Mouse (Mus musculus): Measurements from ENCODE around the gene Thada.

Thada gene

DNA sequence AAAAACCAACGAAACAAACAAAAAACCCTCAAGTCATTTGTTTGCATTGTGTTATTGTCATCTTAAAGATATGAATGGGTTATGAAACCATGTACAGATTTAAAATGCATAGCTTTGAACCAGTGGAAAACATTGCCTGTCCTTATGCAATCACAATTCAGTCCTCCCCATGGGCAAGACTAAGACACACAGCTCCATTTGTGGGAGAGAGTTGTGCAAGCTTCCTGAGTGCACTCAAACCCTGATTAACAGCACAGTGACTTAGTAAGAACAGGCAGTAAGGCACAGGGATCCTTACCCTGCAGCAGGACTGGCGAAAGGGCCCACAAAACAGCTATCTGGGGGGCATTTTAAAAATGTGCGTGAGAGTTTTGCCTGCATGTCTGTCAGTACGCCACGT, 11.2 kb upstream of the Thada start:
- in situ Hi-C loops (cut with MboI, MseI): no loop called here

DNA sequence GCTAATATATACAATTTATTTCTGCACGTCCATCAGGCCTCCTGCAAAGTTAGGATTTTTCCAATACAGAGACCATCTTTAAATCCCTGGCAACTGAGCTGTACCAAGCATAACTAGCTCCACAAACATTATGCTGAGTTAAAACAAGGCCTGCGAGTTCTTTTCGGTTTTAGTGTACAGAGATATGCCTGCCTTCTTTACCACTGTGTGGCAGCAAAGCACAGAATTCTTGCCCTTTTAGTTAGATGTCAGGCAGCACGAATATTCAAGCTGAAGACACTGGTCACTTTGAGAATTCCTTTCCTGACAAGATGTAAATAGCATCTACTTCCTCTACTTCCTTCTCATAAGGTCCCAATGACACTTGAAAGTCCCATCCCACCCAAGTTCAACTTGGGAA, 8.3 kb upstream of the Thada start:
- in situ Hi-C loops (cut with MboI, MseI): loop anchor here (25.0 kb wide), 1 partner anchor 463 kb away; no protein-coding TSS in a partner anchor

DNA sequence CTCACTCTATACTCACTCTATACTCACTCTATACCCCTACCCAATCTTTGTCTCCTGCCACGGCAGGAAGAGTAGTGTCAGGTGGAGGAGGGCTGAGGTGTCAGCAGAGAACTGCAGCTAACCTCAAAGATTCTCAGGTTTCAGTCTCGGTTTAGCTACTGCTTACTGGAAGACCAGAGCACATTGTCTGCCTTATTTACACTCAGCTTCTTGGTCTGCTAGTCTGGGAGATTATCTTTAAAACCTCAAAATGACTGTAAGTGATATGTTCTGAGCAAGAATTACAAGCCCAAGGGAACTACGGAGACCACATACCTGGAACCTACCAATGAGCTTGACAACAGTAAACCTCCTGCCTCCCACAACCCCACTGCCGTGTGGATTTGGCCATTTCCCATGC, 31.0 kb downstream of the Thada start:
- in situ Hi-C loops (cut with MboI, MseI): no loop called here

DNA sequence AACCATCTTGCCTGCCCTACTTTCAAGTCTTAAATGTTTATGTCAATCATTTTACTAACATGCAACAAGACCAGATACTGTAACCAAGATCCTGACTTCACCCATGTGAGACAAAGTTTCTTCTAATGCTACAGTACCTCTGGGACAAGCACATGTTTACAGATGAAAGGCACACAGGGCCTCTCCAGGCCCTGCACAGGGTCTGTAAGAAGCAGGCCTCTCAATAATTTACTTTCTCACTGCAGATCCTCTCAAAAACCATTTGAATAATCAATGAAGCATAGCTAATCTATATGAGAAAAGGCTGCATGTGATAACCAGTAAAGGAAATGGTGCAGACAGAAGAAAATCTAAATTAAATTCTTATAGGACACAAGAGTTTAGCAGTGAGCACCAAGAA, 31.8 kb downstream of the Thada start:
- in situ Hi-C loops (cut with MboI, MseI): no loop called here

DNA sequence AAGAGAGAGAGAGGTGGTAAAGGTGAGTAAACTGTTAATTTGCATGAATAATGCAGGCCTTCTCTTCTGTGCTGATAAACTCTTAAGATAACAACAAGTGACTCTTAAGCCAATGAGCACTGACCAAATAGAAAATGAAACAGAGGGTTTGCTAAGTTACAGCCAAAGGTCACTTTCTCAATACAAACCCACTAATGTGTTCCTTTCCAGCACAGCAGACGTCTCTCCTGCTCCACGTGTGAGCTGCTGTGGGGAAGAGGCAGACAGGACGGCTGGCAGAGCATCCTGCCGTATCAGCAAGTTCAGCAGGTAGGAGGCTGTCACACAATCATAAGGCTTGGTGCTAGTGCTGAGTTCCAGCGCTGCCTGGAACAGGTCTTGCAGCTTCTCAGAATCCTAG, 34.0 kb downstream of the Thada start:
- in situ Hi-C loops (cut with MboI, MseI): no loop called here

DNA sequence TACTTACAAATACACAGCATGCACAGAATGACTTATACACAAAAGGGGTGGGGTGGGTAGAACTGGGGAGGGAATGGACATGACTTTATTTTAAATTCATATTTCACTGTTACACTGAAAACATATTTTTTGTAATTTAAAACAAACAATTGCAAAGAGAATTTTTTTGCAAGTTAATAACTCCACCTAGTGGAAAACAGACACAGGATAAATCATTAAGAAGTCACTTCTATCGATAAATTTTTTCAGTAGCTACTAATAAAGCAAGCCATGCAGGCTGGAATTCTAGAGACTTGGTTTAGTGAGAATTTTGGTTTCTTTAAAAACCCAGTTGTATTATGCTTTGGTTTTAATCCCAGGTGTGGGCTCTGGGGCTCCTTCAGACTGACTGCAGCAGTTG, 41.7 kb downstream of the Thada start:
- in situ Hi-C loops (cut with MboI, MseI): no loop called here

- in situ Hi-C loops (cut with MboI, MseI): no loop called here
Observed at GRCm38 (mm10) chr17:84422916-84423315, 43.1 kb downstream of the Thada start.

DNA sequence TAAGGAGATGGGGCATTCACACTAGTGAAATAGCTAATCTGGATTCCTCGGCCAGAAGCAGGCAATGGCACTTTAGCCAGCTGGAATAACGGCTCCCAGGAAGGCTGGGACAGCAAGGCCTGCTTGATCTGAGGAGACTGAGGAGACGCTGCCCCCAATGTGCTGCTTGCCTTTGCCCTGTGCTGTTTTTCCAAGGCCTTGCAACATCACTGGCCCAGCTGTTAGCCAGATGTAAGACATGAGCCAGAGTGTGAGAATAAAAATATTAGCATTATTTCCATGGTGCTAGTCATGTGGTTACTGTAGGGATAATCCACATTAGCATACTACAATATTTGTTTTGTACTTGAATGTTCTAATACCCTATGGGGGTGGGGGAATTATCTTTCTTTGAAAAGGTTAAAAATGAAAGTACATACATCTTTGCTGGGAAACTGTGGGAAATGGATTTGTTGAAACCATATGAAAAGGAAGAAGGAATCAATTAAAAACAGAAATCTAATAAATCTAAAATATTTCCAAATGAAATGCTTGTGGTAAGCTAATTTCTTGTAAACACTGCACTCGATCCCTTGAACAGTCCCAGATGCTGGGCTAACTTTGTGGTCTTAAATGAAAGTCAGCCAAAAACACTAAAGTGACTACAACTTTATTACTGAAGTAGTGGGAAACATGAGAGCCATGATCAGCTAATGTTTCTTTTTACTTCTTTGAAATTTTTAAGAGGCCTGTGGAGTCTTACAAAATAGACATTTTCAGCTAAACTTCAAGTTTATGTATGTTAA, 43.8 kb downstream of the Thada start:
- in situ Hi-C loops (cut with MboI, MseI): no loop called here

DNA sequence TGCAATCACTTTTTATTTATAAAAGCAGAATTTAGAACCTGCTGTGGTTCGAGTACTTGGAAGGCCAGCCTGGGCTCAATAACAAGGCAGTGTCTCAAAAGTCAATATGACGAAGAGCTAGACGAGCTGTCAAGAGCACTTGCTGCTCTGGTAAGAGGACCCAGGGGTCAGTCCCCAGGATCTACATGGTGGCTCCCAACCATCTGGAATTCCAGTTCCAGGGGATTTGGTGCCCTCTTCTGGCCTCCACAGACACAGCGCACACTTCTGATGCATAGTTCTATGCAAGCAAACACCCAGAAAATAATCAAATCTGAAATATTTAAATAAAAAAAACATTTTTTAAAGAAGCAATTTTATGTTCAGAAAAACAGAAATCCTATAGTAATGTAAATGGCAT, 45.0 kb downstream of the Thada start:
- in situ Hi-C loops (cut with MboI, MseI): no loop called here

DNA sequence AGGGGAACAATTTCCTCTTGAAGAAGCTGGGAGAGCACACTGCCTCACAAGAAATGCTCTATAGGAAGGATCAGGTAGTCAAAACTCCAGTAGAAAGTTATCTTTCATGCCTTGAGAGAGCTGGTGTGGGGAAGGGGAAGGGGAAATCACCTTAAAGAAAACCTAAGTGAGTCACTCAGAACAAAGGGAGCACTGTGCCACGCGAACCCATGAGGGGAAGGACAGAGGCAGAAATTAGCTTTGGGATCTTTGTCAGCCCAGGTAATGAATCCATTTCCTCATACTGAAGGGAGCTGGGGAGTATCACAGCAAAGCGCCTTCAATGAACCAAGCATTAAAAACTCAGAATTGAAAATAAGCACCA, 45.7 kb downstream of the Thada start:
- in situ Hi-C loops (cut with MboI, MseI): no loop called here

DNA sequence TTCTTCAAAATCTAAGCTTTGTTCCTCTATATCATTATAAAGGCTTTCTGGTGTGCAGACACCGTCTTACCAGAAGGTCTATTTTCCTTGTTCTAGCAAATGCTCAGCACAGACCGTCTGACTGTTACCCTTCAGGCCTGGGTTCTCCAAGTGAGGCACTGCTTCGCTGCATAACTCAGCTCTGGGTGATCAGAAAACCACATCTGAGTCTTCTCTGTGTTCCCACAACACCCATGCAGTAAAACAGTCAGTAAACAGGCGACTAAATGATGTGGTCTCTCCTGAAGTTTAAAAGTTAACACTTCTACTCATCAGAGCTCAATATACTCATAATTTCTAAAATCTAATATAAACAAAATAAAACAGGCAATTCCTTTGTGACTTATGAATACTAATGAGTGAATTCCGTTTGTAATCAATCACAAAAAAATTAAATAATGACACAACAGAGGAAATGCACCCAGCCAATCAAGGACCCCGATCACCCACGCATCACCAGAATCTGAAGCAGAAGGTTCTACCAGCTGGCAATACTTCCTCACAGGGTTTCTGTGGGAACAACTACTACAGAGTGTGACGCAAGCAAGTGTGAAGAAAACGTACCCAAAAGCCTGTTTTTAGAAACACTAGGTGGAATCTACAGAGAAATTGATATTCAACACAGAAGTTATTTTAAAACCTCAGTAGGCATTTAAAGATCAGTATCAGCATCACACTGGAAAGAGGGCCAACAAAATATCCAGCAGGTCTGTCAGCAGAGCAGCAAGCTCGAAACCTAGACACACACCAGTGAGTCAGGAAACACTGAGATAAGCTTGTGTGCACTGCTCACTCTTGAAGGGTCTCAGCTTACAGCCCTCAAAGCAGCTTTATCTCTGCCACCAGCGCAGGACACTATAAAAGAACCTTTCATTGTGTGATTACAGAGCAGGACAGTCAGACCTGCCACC, 46.4 kb downstream of the Thada start:
- in situ Hi-C loops (cut with MboI, MseI): no loop called here

DNA sequence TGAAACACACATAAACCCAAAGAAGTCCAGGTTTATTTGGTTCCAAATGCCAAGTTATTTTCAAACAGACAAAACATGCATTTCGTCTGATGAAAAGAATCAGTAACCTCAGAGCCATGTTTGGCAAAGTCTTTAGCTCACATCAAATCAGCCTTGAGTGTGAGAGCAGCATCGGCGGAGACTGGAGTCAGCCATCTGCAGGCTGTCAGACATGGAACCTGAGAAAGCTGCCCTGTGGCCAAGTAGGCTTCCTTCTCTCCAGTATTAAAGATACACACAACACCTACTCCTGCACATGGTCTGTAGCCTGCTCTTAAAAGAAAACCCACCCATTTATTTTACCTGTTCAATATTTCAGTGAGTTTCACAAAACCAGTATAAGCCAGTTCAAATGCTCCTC, 50.1 kb downstream of the Thada start:
- in situ Hi-C loops (cut with MboI, MseI): no loop called here

DNA sequence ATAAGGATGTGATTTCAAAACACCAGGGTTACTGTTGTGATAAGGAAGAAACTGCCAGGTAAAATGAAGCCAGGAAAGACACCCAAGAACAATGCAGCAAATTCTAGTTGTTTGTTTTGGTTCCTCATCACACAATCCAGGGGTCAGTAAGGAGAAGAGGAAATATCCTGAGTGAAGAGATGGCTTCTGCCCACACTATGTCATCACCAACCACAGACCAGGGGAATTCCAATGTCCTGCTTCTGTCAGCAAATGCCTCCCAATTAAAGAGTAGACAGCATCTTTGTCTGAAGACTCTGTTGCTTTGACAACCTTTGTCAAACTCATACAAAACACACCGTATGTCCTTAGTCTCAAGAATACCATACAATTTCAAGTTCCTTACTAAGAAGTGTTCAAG, 57.3 kb downstream of the Thada start:
- in situ Hi-C loops (cut with MboI, MseI): no loop called here

DNA sequence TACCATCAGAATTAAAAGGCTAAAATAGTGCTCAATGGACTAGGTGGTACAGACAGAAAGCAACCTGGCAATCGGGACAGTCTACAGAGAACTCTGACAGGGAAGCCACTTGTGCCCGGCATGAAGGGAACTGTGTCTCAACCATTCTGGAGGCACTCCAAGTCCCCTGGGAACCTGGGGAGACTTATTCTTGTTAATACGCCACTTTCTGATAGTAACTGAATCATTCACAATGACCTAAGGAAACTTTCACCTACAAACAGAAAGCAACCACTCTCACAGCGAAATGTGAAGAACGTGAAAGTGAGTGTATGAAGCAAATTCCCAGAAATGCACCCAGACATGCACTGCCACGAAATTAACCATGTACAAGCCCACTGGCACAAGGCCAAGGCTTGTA, 60.4 kb downstream of the Thada start:
- in situ Hi-C loops (cut with MboI, MseI): no loop called here

- in situ Hi-C loops (cut with MboI, MseI): no loop called here
Observed at GRCm38 (mm10) chr17:84401796-84402195, 64.2 kb downstream of the Thada start.

DNA sequence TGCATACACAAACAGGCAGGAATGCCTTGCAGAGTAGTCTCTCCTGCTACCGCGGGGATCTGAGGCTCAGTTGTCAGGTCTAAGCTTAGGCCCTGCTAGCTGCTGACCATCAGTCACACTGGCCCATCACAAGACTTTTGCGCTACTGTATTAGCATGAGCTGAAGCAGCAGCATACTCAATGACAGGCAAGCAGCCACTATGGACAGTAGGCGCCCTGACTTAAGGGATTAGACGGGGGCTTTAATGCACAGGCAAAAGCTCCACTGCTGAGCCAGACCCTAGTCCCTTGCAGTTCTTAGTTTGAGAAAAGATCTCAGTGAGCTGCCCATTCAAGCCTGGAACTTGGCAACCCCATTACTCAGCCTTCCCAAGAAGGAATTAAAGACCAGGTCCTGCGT, 66.6 kb downstream of the Thada start:
- in situ Hi-C loops (cut with MboI, MseI): no loop called here

DNA sequence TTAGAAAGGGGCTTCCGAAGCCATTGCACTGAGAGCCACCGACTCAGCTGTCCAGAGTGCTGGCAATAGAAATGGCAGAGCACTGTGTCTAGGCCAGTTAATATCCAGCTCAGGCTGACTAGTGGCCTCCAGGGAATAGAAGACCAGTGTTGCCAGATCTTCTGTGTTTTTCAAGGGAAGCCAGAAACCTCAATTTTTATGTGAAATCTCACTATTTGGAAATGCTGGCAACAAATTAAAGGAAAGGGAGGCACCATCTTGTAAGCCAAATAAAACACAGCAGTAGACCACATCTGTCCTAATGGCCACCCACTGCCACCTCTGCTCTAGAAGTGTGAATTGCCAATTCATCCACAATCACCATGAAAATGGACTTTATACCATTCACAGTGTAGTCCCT, 76.0 kb downstream of the Thada start:
- in situ Hi-C loops (cut with MboI, MseI): no loop called here

- in situ Hi-C loops (cut with MboI, MseI): no loop called here
Observed at GRCm38 (mm10) chr17:84386176-84386575, 79.8 kb downstream of the Thada start.

GRCm38 (mm10) chr17:84385696-84386095, 80.3 kb downstream of the Thada start:
- in situ Hi-C loops (cut with MboI, MseI): no loop called here

DNA sequence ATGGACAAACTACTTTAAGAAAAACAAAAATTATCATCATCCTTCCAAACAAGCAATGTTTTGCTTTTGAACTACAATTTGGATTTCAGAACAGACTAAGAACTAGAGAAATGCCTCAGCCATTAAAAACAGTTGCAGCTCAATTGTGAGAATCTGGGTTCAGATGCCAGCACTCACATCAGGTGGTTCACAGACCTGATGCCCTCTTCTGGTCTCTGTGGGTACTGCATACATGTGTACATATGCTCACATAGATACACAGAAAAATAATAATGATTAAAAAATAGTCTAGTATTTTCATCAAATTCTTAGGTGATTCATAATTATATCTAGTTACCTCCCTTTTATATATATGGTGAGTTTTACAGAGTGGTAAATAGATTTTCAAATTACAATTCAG, 81.3 kb downstream of the Thada start:
- in situ Hi-C loops (cut with MboI, MseI): no loop called here

DNA sequence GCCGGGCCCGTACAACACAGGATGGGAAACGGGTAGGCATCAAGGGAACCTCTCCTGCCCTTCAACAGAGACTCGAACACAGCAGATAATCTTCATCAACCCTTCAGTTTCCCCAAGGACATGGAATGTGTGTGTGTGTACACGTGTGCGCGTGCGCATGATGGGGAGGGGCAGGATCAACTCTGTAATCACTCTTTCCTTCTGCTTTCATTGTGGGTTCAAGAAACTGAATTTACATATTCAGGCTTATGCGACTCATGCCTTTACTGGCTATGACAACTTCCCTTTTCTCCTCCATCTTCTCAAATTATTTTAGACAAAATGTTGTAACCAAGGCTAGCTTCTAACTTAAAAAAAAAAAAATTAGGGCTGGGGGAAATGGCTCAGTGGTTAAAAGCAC, 85.7 kb downstream of the Thada start:
- in situ Hi-C loops (cut with MboI, MseI): no loop called here

DNA sequence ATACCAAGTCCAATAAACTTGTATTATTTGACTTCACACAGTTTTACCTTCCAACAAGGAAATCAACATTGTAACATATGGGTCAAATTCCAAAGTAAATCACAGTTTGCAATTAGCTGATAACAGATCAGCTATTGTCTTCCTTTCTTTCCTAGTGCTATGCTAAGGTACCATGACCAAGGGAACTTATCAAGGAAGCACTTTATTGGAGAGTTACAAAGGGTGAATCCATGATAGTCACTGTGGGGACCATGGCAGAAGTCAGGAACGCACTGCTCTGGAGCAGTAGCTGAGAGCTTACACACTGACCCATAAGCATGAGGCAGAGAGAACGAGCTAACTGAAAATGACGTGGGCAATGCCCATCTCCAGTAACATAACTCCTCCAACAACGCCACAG, 89.1 kb downstream of the Thada start:
- in situ Hi-C loops (cut with MboI, MseI): no loop called here
